Mouse (Mus musculus) hindbrain, embryonic 13.5 days (tissue): ENCODE data around the gene Eda. TPM values are rescaled to one million over a fixed set of nuclear protein-coding genes. Genes with fewer than 3 reads are reported as not detected.

Experiments used
- ATAC-seq: fragments of 200-750 bp; cut with Nextera tagmentation; 2 replicates; pipeline ENCODE4 v1.8.0; 2017; ENCODE audit warnings: moderate TSS enrichment; ENCODE audit not compliant: low FRiP score
- H3K27ac ChIP-seq: fragments of 300-500 bp; sonication (generic); 2 replicates; pipeline ENCODE4 v1.5.1; 2015; ENCODE audit warnings: inconsistent platforms, mild to moderate bottlenecking, moderate library complexity
- H3K27me3 ChIP-seq: fragments of 300-500 bp; sonication (generic); 2 replicates; pipeline ENCODE4 v1.6.1; 2015; ENCODE audit warnings: mild to moderate bottlenecking, inconsistent platforms
- H3K36me3 ChIP-seq: fragments of 300-500 bp; sonication (generic); 2 replicates; pipeline ENCODE4 v1.6.1; 2015; ENCODE audit warnings: mild to moderate bottlenecking, inconsistent platforms
- H3K4me1 ChIP-seq: fragments of 300-500 bp; sonication (generic); replicated peaks from 2 replicates; pipeline ENCODE4 v1.6.1; 2015; ENCODE audit warnings: inconsistent platforms
- H3K4me2 ChIP-seq: fragments of 300-500 bp; sonication (generic); 2 replicates; pipeline ENCODE4 v1.6.1; 2015; ENCODE audit warnings: inconsistent platforms, mild to moderate bottlenecking, moderate library complexity
- H3K4me3 ChIP-seq: fragments of 300-500 bp; sonication (generic); 2 replicates; pipeline ENCODE4 v1.5.1; 2015; ENCODE audit warnings: mild to moderate bottlenecking, inconsistent platforms
- H3K9ac ChIP-seq: fragments of 300-500 bp; sonication (generic); 2 replicates; pipeline ENCODE4 v1.6.1; 2015; ENCODE audit warnings: mild to moderate bottlenecking, inconsistent platforms
- H3K9me3 ChIP-seq: fragments of 300-500 bp; sonication (generic); 2 replicates; pipeline ENCODE4 v1.6.1; 2016; ENCODE audit warnings: inconsistent platforms
- WGBS: fragments of 180-500 bp; shearing (Covaris S2); methylation state at CpG from one replicate; pipeline ENCODE4 v1.1.7; 2015; 5-methylcytosine and 5-hydroxymethylcytosine counted together
- polyA plus RNA-seq: library from polyadenylated mRNA; unstranded; fragments of >200 nt; fragmentation: Nextera tagmentation; extraction: Ambion mirVana; gene quantifications from 2 replicates; pipeline ENCODE4 v1.2.1, GENCODE M21; 2015

The Eda gene
- polyA plus RNA-seq = 1.4 and 1.6 TPM in 2 replicates

- H3K4me1 ChIP-seq = peaks cover 6% of the 10 kb centered on the region; the same call in 1 of the 2 replicates
- peak within 1 kb of the TSS; percentile 55 for H3K4me3 ChIP-seq
- 13% methylated on average over 27 of the region's 49 CpGs for WGBS
- H3K27ac ChIP-seq = no peak within 1 kb of the TSS
- H3K9ac ChIP-seq = peak within 1 kb of the TSS; percentile 70
- peaks cover 24% of the 10 kb centered on the region for H3K27me3 ChIP-seq
- H3K36me3 ChIP-seq = no peaks in the 10 kb centered on the region
- peak; percentile 98 for ATAC-seq
- peak within 1 kb of the TSS; percentile 85 for H3K4me2 ChIP-seq
- no peaks in the 10 kb centered on the region for H3K9me3 ChIP-seq
Observed at GRCm38 (mm10) chrX:99975250-99975984, at the start of gene Eda. TSS of gene Eda (plus strand) at chrX:99975606.

- no peak for ATAC-seq
- no peak overlapping the region for H3K9ac ChIP-seq
- H3K27ac ChIP-seq = no peak overlapping the region
- H3K9me3 ChIP-seq = no peaks in the 10 kb centered on the region
- peaks cover 15% of the 10 kb centered on the region; the same call in 1 of the 2 replicates for H3K27me3 ChIP-seq
- H3K36me3 ChIP-seq = no peaks in the 10 kb centered on the region
- 80% methylated on average over 4 of the region's 4 CpGs for WGBS
- H3K4me2 ChIP-seq = no peak overlapping the region
- H3K4me1 ChIP-seq = no peaks in the 10 kb centered on the region
- no peak overlapping the region for H3K4me3 ChIP-seq
Observed at GRCm38 (mm10) chrX:99961002-99961401, 14.4 kb upstream of the Eda start.

- Histone ChIP-seq H3K4me2 (no peak overlapping the region), H3K4me1 (no peaks in the 10 kb centered on the region), H3K36me3 (no peaks in the 10 kb centered on the region), H3K9ac (no peak overlapping the region), H3K9me3 (no peaks in the 10 kb centered on the region), H3K4me3 (no peak overlapping the region), H3K27ac (no peak overlapping the region), H3K27me3 (peaks cover 5% of the 10 kb centered on the region; the same call in 1 of the 2 replicates)
- WGBS = 82% methylated on average over 1 of the region's 1 CpGs
- no peak for ATAC-seq
Observed at GRCm38 (mm10) chrX:99970111-99970510, 5.3 kb upstream of the Eda start.

- no peak for ATAC-seq
- Histone ChIP-seq H3K9me3 (no peaks in the 10 kb centered on the region), H3K9ac (no peak overlapping the region), H3K27me3 (peaks cover 24% of the 10 kb centered on the region), H3K4me3 (no peak overlapping the region), H3K4me1 (peaks cover 6% of the 10 kb centered on the region; the same call in 1 of the 2 replicates), H3K4me2 (no peak overlapping the region), H3K36me3 (no peaks in the 10 kb centered on the region), H3K27ac (no peak overlapping the region)
- 34% methylated on average over 3 of the region's 3 CpGs for WGBS
Observed at GRCm38 (mm10) chrX:99974381-99974780, 1.0 kb upstream of the Eda start.

- Histone ChIP-seq H3K4me3 (peak overlapping the region; percentile 55), H3K9me3 (no peaks in the 10 kb centered on the region), H3K36me3 (no peaks in the 10 kb centered on the region), H3K4me2 (peak overlapping the region; percentile 85), H3K9ac (no peak overlapping the region), H3K27ac (no peak overlapping the region), H3K4me1 (peaks cover 6% of the 10 kb centered on the region; the same call in 1 of the 2 replicates), H3K27me3 (peaks cover 24% of the 10 kb centered on the region)
- ATAC-seq = peak; percentile 29; the same call in 1 of the 2 replicates
- WGBS = 26% methylated on average over 5 of the region's 5 CpGs
Observed at GRCm38 (mm10) chrX:99974803-99975202, 603 bp upstream of the Eda start.

GRCm38 (mm10) chrX:99975985-99976924, 849 bp downstream of the Eda start:
- 15% methylated on average over 46 of the region's 48 CpGs for WGBS
- Histone ChIP-seq H3K36me3 (no peaks in the 10 kb centered on the region), H3K27ac (no peak overlapping the region), H3K4me3 (peak overlapping the region; percentile 55), H3K9ac (peak overlapping the region; percentile 70), H3K4me1 (peaks cover 6% of the 10 kb centered on the region; the same call in 1 of the 2 replicates), H3K9me3 (no peaks in the 10 kb centered on the region), H3K27me3 (peaks cover 24% of the 10 kb centered on the region), H3K4me2 (peak overlapping the region; percentile 85)
- peak; percentile 41; the same call in 1 of the 2 replicates for ATAC-seq

GRCm38 (mm10) chrX:99978354-99978753, 2.9 kb downstream of the Eda start:
- Histone ChIP-seq H3K27me3 (peaks cover 24% of the 10 kb centered on the region), H3K4me1 (peaks cover 6% of the 10 kb centered on the region; the same call in 1 of the 2 replicates), H3K4me3 (no peak overlapping the region), H3K9ac (no peak overlapping the region), H3K4me2 (no peak overlapping the region), H3K9me3 (no peaks in the 10 kb centered on the region), H3K36me3 (no peaks in the 10 kb centered on the region), H3K27ac (no peak overlapping the region)
- ATAC-seq = no peak
- WGBS = 68% methylated on average over 2 of the region's 2 CpGs

- H3K9ac ChIP-seq = no peak overlapping the region
- ATAC-seq = no peak
- H3K4me3 ChIP-seq = no peak overlapping the region
- no peaks in the 10 kb centered on the region for H3K9me3 ChIP-seq
- H3K4me1 ChIP-seq = no peaks in the 10 kb centered on the region
- H3K4me2 ChIP-seq = no peak overlapping the region
- H3K27me3 ChIP-seq = no peaks in the 10 kb centered on the region
- no peak overlapping the region for H3K27ac ChIP-seq
- WGBS = 92% methylated on average over 1 of the region's 1 CpGs
- H3K36me3 ChIP-seq = no peaks in the 10 kb centered on the region
Observed at GRCm38 (mm10) chrX:99993434-99993833, 18.0 kb downstream of the Eda start.

GRCm38 (mm10) chrX:99999342-99999741, 23.9 kb downstream of the Eda start:
- no peaks in the 10 kb centered on the region for H3K36me3 ChIP-seq
- no peaks in the 10 kb centered on the region for H3K27me3 ChIP-seq
- no peak for ATAC-seq
- H3K4me2 ChIP-seq = no peak overlapping the region
- H3K4me3 ChIP-seq = no peak overlapping the region
- H3K9ac ChIP-seq = no peak overlapping the region
- no peaks in the 10 kb centered on the region for H3K4me1 ChIP-seq
- WGBS = 95% methylated on average over 2 of the region's 2 CpGs
- H3K9me3 ChIP-seq = no peaks in the 10 kb centered on the region
- H3K27ac ChIP-seq = no peak overlapping the region

GRCm38 (mm10) chrX:100118362-100118761, 143.0 kb downstream of the Eda start:
- no peak overlapping the region for H3K4me3 ChIP-seq
- H3K9ac ChIP-seq = no peak overlapping the region
- ATAC-seq = no peak
- H3K4me1 ChIP-seq = no peaks in the 10 kb centered on the region
- no peaks in the 10 kb centered on the region for H3K27me3 ChIP-seq
- H3K4me2 ChIP-seq = no peak overlapping the region
- H3K36me3 ChIP-seq = no peaks in the 10 kb centered on the region
- 46% methylated on average over 1 of the region's 1 CpGs for WGBS
- H3K27ac ChIP-seq = no peak overlapping the region
- H3K9me3 ChIP-seq = no peaks in the 10 kb centered on the region

GRCm38 (mm10) chrX:100195286-100195685, 219.9 kb downstream of the Eda start:
- no peaks in the 10 kb centered on the region for H3K9me3 ChIP-seq
- no peak overlapping the region for H3K4me2 ChIP-seq
- WGBS = 43% methylated on average over 2 of the region's 2 CpGs
- H3K4me3 ChIP-seq = no peak overlapping the region
- H3K27me3 ChIP-seq = 0 out of 2 replicates have a peak, but pooled peaks cover 4% of the 10 kb centered on the region
- ATAC-seq = no peak
- H3K27ac ChIP-seq = no peak overlapping the region
- no peak overlapping the region for H3K9ac ChIP-seq
- no peaks in the 10 kb centered on the region for H3K4me1 ChIP-seq
- H3K36me3 ChIP-seq = no peaks in the 10 kb centered on the region

- Histone ChIP-seq H3K36me3 (no peaks in the 10 kb centered on the region), H3K4me3 (no peak overlapping the region), H3K4me1 (no peaks in the 10 kb centered on the region), H3K27ac (no peak overlapping the region), H3K4me2 (no peak overlapping the region), H3K9me3 (no peaks in the 10 kb centered on the region), H3K9ac (no peak overlapping the region), H3K27me3 (no peaks in the 10 kb centered on the region)
- ATAC-seq = no peak
Observed at GRCm38 (mm10) chrX:100313652-100314051, 338.2 kb downstream of the Eda start.
